Mouse (Mus musculus): ENCODE results near the gene Col13a1. TPM values are rescaled to one million over a fixed set of nuclear protein-coding genes. Genes with fewer than 3 reads are reported as not detected.

Gene Col13a1
- polyA plus RNA-seq (2012; ENCODE audit: insufficient read depth, insufficient read length, low replicate concordance, missing spikeins), result not detected in 2 replicates

DNA sequence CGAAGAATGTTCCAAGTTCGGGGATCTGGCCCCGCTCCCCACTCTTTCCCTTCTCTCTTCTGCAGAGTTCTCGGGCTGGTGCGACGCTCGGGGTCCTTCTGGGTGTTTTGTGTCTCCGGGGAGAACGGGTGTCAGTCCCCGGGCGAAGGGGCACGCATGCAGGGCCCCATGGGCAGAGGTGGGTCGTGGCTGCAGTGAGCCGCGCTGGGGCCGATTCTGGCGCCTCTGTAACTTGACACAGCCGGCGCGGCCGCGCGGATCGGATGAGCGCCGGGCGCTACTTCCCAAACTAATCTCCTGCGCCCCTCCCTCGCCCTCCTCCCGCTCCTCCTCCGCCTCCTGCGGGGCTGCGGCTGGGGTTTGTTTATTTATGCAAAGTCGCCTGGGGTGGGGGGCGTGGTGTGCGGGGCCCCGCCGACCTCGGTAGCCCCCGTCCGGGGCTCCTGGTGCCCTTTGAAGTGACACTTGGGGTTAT is at the start of gene Col13a1:
TSS of gene Col13a1 (minus strand) at position 243 of the 475 bp plus-strand sequence.
- H3K4me1 ChIP-seq (ENCODE audit: control insufficient read depth, insufficient read depth, low read length), result peaks cover 19% of the 10 kb centered on the region
- peak within 1 kb of the TSS; percentile 24 for H3K4me3 ChIP-seq (ENCODE audit: insufficient read depth, low read depth, low read length)
- no peak for TF ChIP-seq CTCF (IDR thresholded peaks at IDR 0.05; ENCODE audit: insufficient read depth, low read depth, low read length)
- no peak for TF ChIP-seq POLR2A (IDR thresholded peaks at IDR 0.05; ENCODE audit: insufficient read depth, low read depth, low read length)
- WGBS, result 2% methylated on average over 41 of the region's 41 CpGs
- no peak within 1 kb of the TSS for H3K27ac ChIP-seq (ENCODE audit: insufficient read depth, low read depth, low read length)

DNA sequence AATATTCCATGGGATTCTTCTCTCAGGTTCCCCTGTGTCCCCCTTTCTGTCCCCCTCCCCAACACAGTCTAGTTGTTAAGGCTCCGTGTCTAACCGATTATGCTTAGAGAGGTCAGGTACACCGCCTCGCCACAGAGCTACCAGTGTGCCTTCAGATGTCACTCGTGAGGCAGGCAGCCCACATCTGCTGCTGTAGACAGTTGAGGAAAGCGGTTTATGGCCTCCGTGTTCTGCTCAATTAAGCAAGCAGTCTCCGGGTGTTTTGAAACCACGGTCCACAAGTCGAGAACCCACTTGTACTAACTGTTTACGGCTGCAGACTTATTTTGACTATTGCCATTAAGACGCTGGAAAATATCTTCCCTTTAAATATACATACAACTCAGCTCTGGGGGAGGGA is 48.8 kb upstream of the Col13a1 start:
- 85% methylated on average over 12 of the region's 12 CpGs for WGBS
- H3K27ac ChIP-seq (ENCODE audit: insufficient read depth, low read depth, low read length), result no peak overlapping the region
- no peak overlapping the region for H3K4me3 ChIP-seq (ENCODE audit: insufficient read depth, low read depth, low read length)
- no peak for TF ChIP-seq CTCF (IDR thresholded peaks at IDR 0.05; ENCODE audit: insufficient read depth, low read depth, low read length)
- TF ChIP-seq POLR2A (IDR thresholded peaks at IDR 0.05; ENCODE audit: insufficient read depth, low read depth, low read length), result no peak
- H3K4me1 ChIP-seq (ENCODE audit: control insufficient read depth, insufficient read depth, low read length), result no peaks in the 10 kb centered on the region

DNA sequence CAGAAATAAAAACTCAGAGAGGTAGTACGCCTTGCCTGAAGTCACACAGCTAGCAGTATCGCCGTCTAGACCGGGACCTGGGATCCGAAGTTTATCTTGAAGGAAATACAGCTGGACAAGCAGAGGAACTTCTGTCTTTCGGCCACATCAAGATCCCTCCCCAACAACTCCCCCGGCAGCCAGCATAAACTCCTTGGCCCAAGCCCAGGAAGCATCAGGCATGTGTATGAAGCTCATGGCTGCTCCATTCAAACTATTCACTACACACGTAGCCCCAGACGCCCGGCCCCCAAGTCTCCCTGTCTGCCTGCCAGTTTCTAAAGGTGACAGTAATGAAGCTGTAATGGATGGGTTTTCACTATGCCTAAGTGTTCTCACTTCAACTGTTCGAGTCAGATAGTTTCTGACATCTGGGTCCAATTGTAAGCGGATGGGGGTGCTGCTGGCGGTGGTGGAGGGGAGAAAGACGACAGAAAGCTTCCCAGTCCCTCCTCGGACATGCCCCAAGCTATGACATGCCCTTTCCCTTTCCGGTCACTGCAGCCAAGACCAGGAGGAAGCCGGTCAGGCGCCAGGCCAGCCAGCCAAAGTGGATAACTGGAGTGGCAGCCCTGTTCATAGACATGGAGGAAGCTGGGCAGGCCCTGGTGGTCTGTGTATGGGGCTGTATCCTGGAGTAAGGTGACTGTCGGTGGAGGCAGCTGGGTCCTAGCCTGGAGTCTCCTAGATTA is 45.1 kb upstream of the Col13a1 start:
- H3K4me3 ChIP-seq (ENCODE audit: insufficient read depth, low read depth, low read length), result no peak overlapping the region
- 44% methylated on average over 19 of the region's 19 CpGs for WGBS
- TF ChIP-seq POLR2A (IDR thresholded peaks at IDR 0.05; ENCODE audit: insufficient read depth, low read depth, low read length) (no peak), CTCF (IDR thresholded peaks at IDR 0.05; ENCODE audit: insufficient read depth, low read depth, low read length) (no peak)
- no peaks in the 10 kb centered on the region for H3K4me1 ChIP-seq (ENCODE audit: control insufficient read depth, insufficient read depth, low read length)
- H3K27ac ChIP-seq (ENCODE audit: insufficient read depth, low read depth, low read length), result no peak overlapping the region

DNA sequence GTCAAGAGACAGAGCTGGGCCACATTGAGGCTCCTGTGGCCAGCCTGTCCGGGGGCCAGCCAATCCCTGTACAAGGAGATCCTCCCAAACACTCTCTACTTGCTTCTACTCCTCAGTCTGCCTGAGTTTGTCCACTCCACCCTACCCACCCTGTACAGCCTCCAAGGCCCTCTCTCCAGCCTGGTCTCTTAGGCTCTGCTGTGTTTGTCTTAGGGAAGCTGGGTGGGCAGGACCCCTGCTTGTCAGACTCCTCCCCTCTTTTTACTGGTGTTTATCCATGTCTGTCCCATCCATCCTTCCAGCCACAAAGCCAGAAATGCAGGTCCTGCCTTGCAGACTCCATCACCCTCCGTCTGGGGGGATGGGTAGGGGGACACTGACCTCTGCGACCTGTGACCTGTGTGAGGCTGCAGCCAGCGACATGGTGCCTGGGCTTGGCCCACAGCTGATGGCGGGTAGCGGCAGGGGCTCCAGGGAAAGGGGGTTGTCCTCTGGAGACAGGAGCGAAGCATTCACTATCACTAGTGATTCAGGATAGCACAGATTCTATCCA is 41.2 kb upstream of the Col13a1 start:
- no peak overlapping the region for H3K27ac ChIP-seq (ENCODE audit: insufficient read depth, low read depth, low read length)
- 53% methylated on average over 7 of the region's 7 CpGs for WGBS
- no peak for TF ChIP-seq POLR2A (IDR thresholded peaks at IDR 0.05; ENCODE audit: insufficient read depth, low read depth, low read length)
- TF ChIP-seq CTCF (IDR thresholded peaks at IDR 0.05; ENCODE audit: insufficient read depth, low read depth, low read length), result no peak
- H3K4me1 ChIP-seq (ENCODE audit: control insufficient read depth, insufficient read depth, low read length), result no peaks in the 10 kb centered on the region
- no peak overlapping the region for H3K4me3 ChIP-seq (ENCODE audit: insufficient read depth, low read depth, low read length)

DNA sequence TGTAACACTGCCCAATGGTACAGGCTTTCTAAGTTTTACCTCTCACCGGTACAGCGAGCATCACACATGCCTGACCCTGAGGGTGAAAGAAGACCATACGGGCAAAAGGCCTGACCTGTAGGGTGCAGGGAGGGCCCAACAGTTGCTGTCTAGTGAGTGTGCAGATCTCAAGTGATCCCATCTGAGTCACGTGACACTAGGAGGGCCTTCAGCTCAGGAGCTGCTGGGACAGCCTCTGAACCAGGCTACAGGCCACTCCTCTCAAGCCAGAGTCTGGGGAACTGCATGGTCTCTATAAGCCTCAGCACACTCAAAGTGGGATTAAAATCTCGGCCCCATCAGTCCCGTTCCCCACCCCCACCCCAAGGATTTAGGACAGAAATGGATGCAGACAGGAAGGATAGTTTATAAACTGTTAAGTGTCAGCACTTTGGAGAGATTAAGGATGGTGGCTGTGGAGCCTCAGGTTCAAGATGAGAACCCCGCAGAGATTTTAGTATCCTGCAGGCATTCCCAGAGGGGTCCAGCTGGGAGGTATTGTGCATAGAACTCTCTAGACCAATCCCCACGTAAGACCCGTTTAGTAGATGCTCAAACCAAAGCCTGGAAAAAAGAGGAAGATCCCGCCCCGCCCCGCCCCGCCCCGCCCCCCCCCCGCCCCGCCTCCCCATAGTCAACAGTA is 40.6 kb upstream of the Col13a1 start:
- Histone ChIP-seq H3K27ac (ENCODE audit: insufficient read depth, low read depth, low read length) (no peak overlapping the region), H3K4me3 (ENCODE audit: insufficient read depth, low read depth, low read length) (no peak overlapping the region), H3K4me1 (ENCODE audit: control insufficient read depth, insufficient read depth, low read length) (no peaks in the 10 kb centered on the region)
- WGBS, result 37% methylated on average over 15 of the region's 16 CpGs
- no peak for TF ChIP-seq CTCF (IDR thresholded peaks at IDR 0.05; ENCODE audit: insufficient read depth, low read depth, low read length)
- TF ChIP-seq POLR2A (IDR thresholded peaks at IDR 0.05; ENCODE audit: insufficient read depth, low read depth, low read length), result no peak

DNA sequence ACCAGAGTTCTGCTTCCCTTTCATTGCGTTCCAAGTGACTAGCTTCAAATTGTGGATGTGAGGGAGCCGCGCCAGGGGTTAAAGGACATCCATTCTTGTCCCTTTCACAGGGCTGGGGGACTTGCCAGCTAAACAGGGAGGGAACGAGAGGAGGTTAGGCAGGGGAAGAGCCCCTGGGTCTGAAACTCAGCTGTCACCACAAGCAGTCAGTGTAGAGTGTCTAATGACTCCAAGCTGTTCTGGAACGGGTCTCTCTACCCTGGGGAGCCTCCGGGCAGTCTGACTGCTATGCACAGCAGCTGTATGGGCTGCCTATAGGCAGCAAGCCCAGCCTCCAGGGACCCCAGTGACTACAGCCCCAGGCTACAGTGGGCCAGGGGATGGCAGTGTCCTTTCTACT is 38.0 kb upstream of the Col13a1 start:
- TF ChIP-seq CTCF (IDR thresholded peaks at IDR 0.05; ENCODE audit: insufficient read depth, low read depth, low read length) (no peak), POLR2A (IDR thresholded peaks at IDR 0.05; ENCODE audit: insufficient read depth, low read depth, low read length) (no peak)
- WGBS, result 65% methylated on average over 6 of the region's 6 CpGs
- no peak overlapping the region for H3K4me3 ChIP-seq (ENCODE audit: insufficient read depth, low read depth, low read length)
- no peaks in the 10 kb centered on the region for H3K4me1 ChIP-seq (ENCODE audit: control insufficient read depth, insufficient read depth, low read length)
- H3K27ac ChIP-seq (ENCODE audit: insufficient read depth, low read depth, low read length), result no peak overlapping the region

DNA sequence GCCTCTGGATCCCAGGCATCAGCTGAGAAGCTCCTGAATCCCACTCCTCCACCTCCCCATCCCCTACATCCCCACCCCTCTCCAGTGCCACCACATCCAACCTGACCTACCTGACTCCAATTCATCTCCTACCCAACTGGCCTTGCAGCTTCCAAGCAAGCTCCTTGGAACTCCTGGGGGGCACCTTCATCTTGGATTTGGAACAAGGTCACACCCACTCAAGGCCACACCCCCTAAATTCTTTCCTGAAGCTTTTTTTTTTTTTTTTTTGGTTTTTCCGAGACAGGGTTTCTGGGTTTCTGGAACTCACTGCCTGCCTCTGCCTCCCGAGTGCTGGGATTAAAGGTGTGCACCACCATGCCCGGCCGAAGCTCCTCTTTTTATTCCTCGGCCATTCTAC is 34.3 kb upstream of the Col13a1 start:
- whole genome bisulfite sequencing, result 90% methylated on average over 5 of the region's 5 CpGs
- TF ChIP-seq POLR2A (IDR thresholded peaks at IDR 0.05; ENCODE audit: insufficient read depth, low read depth, low read length), result no peak
- TF ChIP-seq CTCF (IDR thresholded peaks at IDR 0.05; ENCODE audit: insufficient read depth, low read depth, low read length), result no peak
- Histone ChIP-seq H3K4me3 (ENCODE audit: insufficient read depth, low read depth, low read length) (no peak overlapping the region), H3K27ac (ENCODE audit: insufficient read depth, low read depth, low read length) (no peak overlapping the region), H3K4me1 (ENCODE audit: control insufficient read depth, insufficient read depth, low read length) (no peaks in the 10 kb centered on the region)

DNA sequence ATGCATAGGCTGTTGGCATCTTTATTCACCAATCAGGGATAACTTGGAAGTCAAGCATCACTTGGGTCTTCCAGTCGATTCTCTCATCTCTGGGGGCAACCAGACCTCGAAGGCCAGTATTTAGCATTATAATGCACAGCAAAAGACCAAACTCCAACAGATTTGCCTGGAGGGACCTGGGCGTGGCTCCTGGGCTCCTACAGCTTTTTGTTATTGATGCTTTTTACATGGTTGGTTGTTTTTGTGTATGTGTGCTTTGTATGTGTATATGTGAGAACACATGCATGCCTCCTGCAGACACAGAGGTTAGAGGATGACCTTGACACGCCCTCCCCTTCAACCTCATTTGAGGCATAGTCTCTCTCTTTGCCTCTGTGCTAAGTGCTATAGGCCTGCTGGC is 33.5 kb upstream of the Col13a1 start:
- Histone ChIP-seq H3K27ac (ENCODE audit: insufficient read depth, low read depth, low read length) (no peak overlapping the region), H3K4me3 (ENCODE audit: insufficient read depth, low read depth, low read length) (no peak overlapping the region), H3K4me1 (ENCODE audit: control insufficient read depth, insufficient read depth, low read length) (no peaks in the 10 kb centered on the region)
- TF ChIP-seq POLR2A (IDR thresholded peaks at IDR 0.05; ENCODE audit: insufficient read depth, low read depth, low read length) (no peak), CTCF (IDR thresholded peaks at IDR 0.05; ENCODE audit: insufficient read depth, low read depth, low read length) (no peak)
- 80% methylated on average over 4 of the region's 4 CpGs for WGBS

DNA sequence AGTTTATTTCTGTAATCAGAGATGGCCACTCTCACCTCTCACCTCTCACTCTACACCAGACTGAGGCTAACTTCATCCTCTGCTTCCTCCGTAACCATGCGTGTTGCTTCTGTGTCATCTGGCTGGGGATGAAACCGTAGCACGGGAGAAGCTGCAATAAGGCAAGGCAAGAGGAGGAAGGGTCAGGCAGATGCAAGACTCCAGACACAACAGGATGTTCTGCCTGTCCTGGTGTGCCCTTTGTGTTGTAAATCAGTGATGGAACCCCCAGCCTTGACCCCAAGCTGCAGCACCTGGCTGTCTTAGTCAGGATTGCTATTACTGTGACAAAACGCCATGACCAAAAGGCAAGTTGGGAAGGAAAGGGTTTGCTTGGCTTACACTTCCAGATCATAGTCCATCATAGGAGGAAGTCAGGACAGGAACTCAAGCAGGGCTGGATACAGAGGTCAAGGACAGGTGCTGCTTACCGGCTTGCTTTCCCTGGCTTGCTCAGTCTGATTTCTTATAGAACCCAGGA is 31.1 kb upstream of the Col13a1 start:
- no peak for TF ChIP-seq CTCF (IDR thresholded peaks at IDR 0.05; ENCODE audit: insufficient read depth, low read depth, low read length)
- 82% methylated on average over 6 of the region's 6 CpGs for WGBS
- Histone ChIP-seq H3K27ac (ENCODE audit: insufficient read depth, low read depth, low read length) (no peak overlapping the region), H3K4me3 (ENCODE audit: insufficient read depth, low read depth, low read length) (no peak overlapping the region), H3K4me1 (ENCODE audit: control insufficient read depth, insufficient read depth, low read length) (no peaks in the 10 kb centered on the region)
